In the genomic region with DNA sequence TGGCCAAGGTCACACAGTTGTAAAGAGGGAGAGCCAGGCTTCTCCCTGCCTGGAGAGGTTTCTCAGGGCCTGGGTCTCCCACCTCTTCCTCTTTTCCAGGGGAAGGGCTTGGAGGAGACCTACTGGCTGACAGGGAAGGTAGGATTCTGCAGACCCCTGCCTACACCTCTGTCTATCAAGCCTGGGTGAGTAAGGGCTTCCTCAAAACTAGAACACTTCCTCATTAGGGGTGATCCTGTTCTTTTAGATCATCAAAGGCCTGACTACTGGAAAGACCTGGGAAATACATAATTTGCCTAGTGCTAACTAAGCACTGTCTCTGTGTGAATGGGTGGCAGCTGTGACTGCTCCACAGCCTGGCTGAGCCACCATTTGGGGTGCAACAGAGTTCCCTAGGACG, we compare ENCODE assay signal across 25 mouse cellular contexts. TPM values are rescaled to one million over a fixed set of nuclear protein-coding genes. Genes with fewer than 3 reads are reported as not detected.
"Had no signal": no experiment of that assay in that cellular context is flagged by ENCODE, and none has a peak within 500 bp of the region (broad histone marks: within the 10 kb centered on the region; RNA-seq: fewer than 3 reads in every experiment).

No protein-coding gene starts in this region.

- ATAC-seq: liver, postnatal 0 days; lung, postnatal 0 days; midbrain, embryonic 13.5 days; midbrain, embryonic 15.5 days had no signal

- H3K27ac ChIP-seq: liver, embryonic 15.5 days; lung, embryonic 15.5 days; macrophage; midbrain, embryonic 13.5 days; midbrain, embryonic 15.5 days; neural tube, embryonic 13.5 days; neural tube, embryonic 15.5 days; stomach, embryonic 15.5 days; stomach, postnatal 0 days had no signal

- DNase-seq: liver, postnatal 0 days; lung, adult 2 months; lung, postnatal 14 days; lung, postnatal 36 days; retina, postnatal 1 day; right cerebral cortex, adult 18-20 months; right cerebral cortex, postnatal 14 days; thymus, adult 2 months; thymus, postnatal 25 days; thymus, postnatal 4 days had no signal

- H3K36me3 ChIP-seq: liver, embryonic 15.5 days; lung, embryonic 15.5 days; midbrain, embryonic 13.5 days; midbrain, embryonic 15.5 days; neural tube, embryonic 13.5 days; neural tube, embryonic 15.5 days; stomach, embryonic 15.5 days had no signal

- H3K9ac ChIP-seq: liver, embryonic 15.5 days; liver, postnatal 0 days; lung, embryonic 15.5 days; midbrain, embryonic 13.5 days; midbrain, embryonic 15.5 days; neural tube, embryonic 13.5 days; neural tube, embryonic 15.5 days; stomach, embryonic 15.5 days had no signal

- H3K4me3 ChIP-seq: liver, embryonic 15.5 days; lung, embryonic 15.5 days; megakaryocyte, embryonic 14.5 days; midbrain, embryonic 13.5 days; midbrain, embryonic 15.5 days; myocyte; neural tube, embryonic 13.5 days; neural tube, embryonic 15.5 days; stomach, embryonic 15.5 days had no signal

- H3K4me2 ChIP-seq: liver, embryonic 15.5 days; lung, embryonic 15.5 days; midbrain, embryonic 11.5 days; midbrain, embryonic 13.5 days; midbrain, embryonic 15.5 days; neural tube, embryonic 13.5 days; neural tube, embryonic 15.5 days; stomach, embryonic 15.5 days had no signal

- H3K9me3 ChIP-seq: liver, embryonic 15.5 days; lung, embryonic 15.5 days; midbrain, embryonic 13.5 days; midbrain, embryonic 15.5 days; neural tube, embryonic 13.5 days; neural tube, embryonic 15.5 days; stomach, embryonic 15.5 days had no signal

- H3K27me3 ChIP-seq: liver, embryonic 15.5 days; lung, embryonic 15.5 days; neural tube, embryonic 15.5 days; stomach, embryonic 15.5 days had no signal

- H3K4me1 ChIP-seq: liver, embryonic 15.5 days; lung, embryonic 15.5 days; midbrain, embryonic 13.5 days; midbrain, embryonic 15.5 days; neural tube, embryonic 13.5 days; neural tube, embryonic 15.5 days; stomach, embryonic 15.5 days had no signal

RNA-seq across cellular contexts. Expression of gene Gucy2d, which starts 34.3 kb away (rescaled TPM):
- polyA plus RNA-seq: liver, embryonic 15.5 days; liver, postnatal 0 days; lung, embryonic 15.5 days; lung, postnatal 0 days; macrophage; midbrain, embryonic 11.5 days; midbrain, embryonic 13.5 days; midbrain, embryonic 15.5 days; myocyte; neural tube, embryonic 11.5 days; neural tube, embryonic 13.5 days; spleen, adult 2 months had no signal
